Mouse (Mus musculus) kidney, postnatal 0 days (tissue): ENCODE measurements around the gene Lpp. TPM values are rescaled to one million over a fixed set of nuclear protein-coding genes. Genes with fewer than 3 reads are reported as not detected.

Experiments
- ATAC-seq: fragments of 200-750 bp; cut with Nextera tagmentation; replicated peaks from 2 replicates; pipeline ENCODE4 v1.8.0; 2017; ENCODE audit warnings: low read depth, moderate number of reproducible peaks, moderate TSS enrichment, moderate library complexity; ENCODE audit not compliant: low FRiP score
- DNase-seq: peaks from one replicate; pipeline ENCODE4 v3.0.0-alpha.2; 2016; ENCODE audit warnings: low spot score
- H3K27ac ChIP-seq: fragments of 300-500 bp; sonication (generic); 2 replicates; pipeline ENCODE4 v1.5.1; 2014; ENCODE audit warnings: mild to moderate bottlenecking
- H3K27me3 ChIP-seq: fragments of 300-500 bp; sonication (generic); 2 replicates; pipeline ENCODE4 v1.6.1; 2014; ENCODE audit warnings: low read length, mixed read lengths; ENCODE audit not compliant: insufficient read depth
- H3K36me3 ChIP-seq: fragments of 300-500 bp; sonication (generic); 2 replicates; pipeline ENCODE4 v1.6.1; 2014; ENCODE audit warnings: low read length, mixed read lengths; ENCODE audit not compliant: insufficient read depth
- H3K4me1 ChIP-seq: fragments of 300-500 bp; sonication (generic); replicated peaks from 2 replicates; pipeline ENCODE4 v1.6.1; 2014; ENCODE audit warnings: antibody characterized with exemption, low read length, mixed read lengths; ENCODE audit not compliant: insufficient read depth
- H3K4me2 ChIP-seq: fragments of 300-500 bp; sonication (generic); 2 replicates; pipeline ENCODE4 v1.6.1; 2014; ENCODE audit warnings: mild to moderate bottlenecking, low read length, moderate library complexity, mixed read lengths
- H3K4me3 ChIP-seq: fragments of 300-500 bp; sonication (generic); replicated peaks from 2 replicates; pipeline ENCODE4 v1.5.1; 2014; ENCODE audit warnings: low read depth, low read length
- H3K9ac ChIP-seq: fragments of 300-500 bp; sonication (generic); 2 replicates; pipeline ENCODE4 v1.6.1; 2014; ENCODE audit warnings: low read depth, low read length
- H3K9me3 ChIP-seq: fragments of 300-500 bp; sonication (generic); replicated peaks from 2 replicates; pipeline ENCODE4 v1.6.1; 2016; ENCODE audit warnings: low read length, inconsistent platforms, mixed read lengths
- CTCF ChIP-seq: IDR thresholded peaks from 2 replicates; pipeline ENCODE4 v1.5.1; 2016; ENCODE audit warnings: antibody characterized with exemption, low read depth, mild to moderate bottlenecking, moderate library complexity
- WGBS: fragments of 180-500 bp; shearing (Covaris S2); extraction: QIAGEN DNeasy Blood & Tissue Kit; methylation state at CpG from one replicate; pipeline ENCODE4 v1.1.7; 2014; 5-methylcytosine and 5-hydroxymethylcytosine counted together
- polyA plus RNA-seq: library from polyadenylated mRNA; unstranded; fragments of >200 nt; fragmentation: Nextera tagmentation; extraction: Ambion mirVana; gene quantifications from 2 replicates; pipeline ENCODE4 v1.2.1, GENCODE M21; 2015

Gene Lpp
- polyA plus RNA-seq, 1 experiment from 2014 or later, result 32.9 TPM

GRCm38 (mm10) chr16:24990331-24990730, 597.0 kb downstream of the Lpp start:
- no peak overlapping the region for H3K4me3 ChIP-seq
- no peak for ATAC-seq
- H3K27me3 ChIP-seq, result no peaks in the 10 kb centered on the region
- H3K27ac ChIP-seq, result no peak overlapping the region
- no peak for DNase-seq
- no peaks in the 10 kb centered on the region for H3K36me3 ChIP-seq
- H3K4me1 ChIP-seq, result no peaks in the 10 kb centered on the region
- no peaks in the 10 kb centered on the region for H3K9me3 ChIP-seq
- WGBS, result 90% methylated on average over 11 of the region's 11 CpGs
- no peak for TF ChIP-seq CTCF
- no peak overlapping the region for H3K4me2 ChIP-seq
- no peak overlapping the region for H3K9ac ChIP-seq

- Histone ChIP-seq H3K4me1 (no peaks in the 10 kb centered on the region), H3K27ac (no peak overlapping the region), H3K9ac (no peak overlapping the region), H3K36me3 (no peaks in the 10 kb centered on the region), H3K4me3 (no peak overlapping the region), H3K27me3 (no peaks in the 10 kb centered on the region), H3K9me3 (no peaks in the 10 kb centered on the region), H3K4me2 (no peak overlapping the region)
- no peak for DNase-seq
- TF ChIP-seq CTCF, result no peak
- no peak for ATAC-seq
- WGBS, result 81% methylated on average over 10 of the region's 10 CpGs
Observed at GRCm38 (mm10) chr16:24991059-24991541, 597.8 kb downstream of the Lpp start.

- Histone ChIP-seq H3K27me3 (no peaks in the 10 kb centered on the region), H3K36me3 (no peaks in the 10 kb centered on the region), H3K4me3 (no peak overlapping the region), H3K9me3 (no peaks in the 10 kb centered on the region), H3K4me2 (no peak overlapping the region), H3K9ac (no peak overlapping the region), H3K27ac (no peak overlapping the region), H3K4me1 (no peaks in the 10 kb centered on the region)
- 68% methylated on average over 3 of the region's 3 CpGs for WGBS
- DNase-seq (peak; percentile 52), ATAC-seq (no peak)
- no peak for TF ChIP-seq CTCF
Observed at GRCm38 (mm10) chr16:24991995-24992394, 598.7 kb downstream of the Lpp start.

GRCm38 (mm10) chr16:24992494-24992893, 599.2 kb downstream of the Lpp start:
- H3K4me3 ChIP-seq, result no peak overlapping the region
- no peaks in the 10 kb centered on the region for H3K9me3 ChIP-seq
- ATAC-seq, result no peak
- peak; percentile 29 for DNase-seq
- WGBS, result 89% methylated on average over 11 of the region's 11 CpGs
- no peak overlapping the region for H3K4me2 ChIP-seq
- TF ChIP-seq CTCF, result no peak
- H3K9ac ChIP-seq, result no peak overlapping the region
- H3K4me1 ChIP-seq, result no peaks in the 10 kb centered on the region
- no peak overlapping the region for H3K27ac ChIP-seq
- no peaks in the 10 kb centered on the region for H3K27me3 ChIP-seq
- no peaks in the 10 kb centered on the region for H3K36me3 ChIP-seq

DNA sequence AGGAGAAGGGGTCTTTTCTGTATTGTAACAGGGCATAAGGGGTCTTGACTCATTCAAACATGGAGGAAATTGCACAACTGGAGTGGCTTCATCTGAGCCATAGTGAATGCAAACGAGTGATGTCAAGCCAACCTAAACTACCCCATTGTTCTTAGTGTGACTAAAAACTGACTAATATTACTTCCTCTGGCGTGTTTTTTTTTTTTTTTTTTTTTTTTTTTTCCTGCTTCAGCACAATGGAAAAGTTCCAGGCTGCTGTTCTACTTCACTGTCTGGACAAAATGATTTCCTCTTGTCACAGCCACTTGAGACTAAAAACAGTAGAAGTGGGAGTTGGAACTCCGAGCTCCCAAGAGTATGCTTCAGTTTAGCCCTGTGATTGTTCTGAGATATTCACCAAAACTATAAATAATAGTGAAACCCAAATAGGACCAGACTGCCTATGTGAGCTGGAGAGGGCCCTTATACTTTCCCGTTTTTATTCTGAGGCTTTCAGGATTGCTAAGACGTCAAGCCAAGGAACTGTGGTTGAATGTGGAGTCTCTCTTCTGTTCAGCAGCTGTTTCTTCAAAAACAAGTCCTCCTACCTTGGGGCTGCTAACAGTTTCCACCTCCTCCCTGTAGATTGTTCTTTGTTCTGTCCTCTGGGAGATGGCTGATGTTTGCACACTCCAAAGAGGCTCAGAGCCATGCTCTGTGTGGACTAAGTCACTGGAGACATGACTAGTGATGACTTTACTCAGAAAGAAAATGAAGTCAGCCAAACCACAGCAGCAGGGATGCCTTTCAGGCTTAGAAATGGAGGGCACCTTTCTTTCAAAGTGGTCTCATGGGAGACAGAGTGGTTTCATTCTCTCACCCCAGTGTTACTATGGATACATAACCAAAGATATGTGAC, 617.9 kb downstream of the Lpp start:
- Histone ChIP-seq H3K4me1 (0 out of 2 replicates have a peak, but pooled peaks cover 8% of the 10 kb centered on the region), H3K4me2 (no peak overlapping the region), H3K27ac (no peak overlapping the region), H3K4me3 (no peak overlapping the region), H3K27me3 (no peaks in the 10 kb centered on the region), H3K9me3 (no peaks in the 10 kb centered on the region), H3K36me3 (no peaks in the 10 kb centered on the region), H3K9ac (no peak overlapping the region)
- no peak for TF ChIP-seq CTCF
- 45% methylated on average over 5 of the region's 5 CpGs for WGBS
- ATAC-seq, result no peak
- peak; percentile 64 for DNase-seq

DNA sequence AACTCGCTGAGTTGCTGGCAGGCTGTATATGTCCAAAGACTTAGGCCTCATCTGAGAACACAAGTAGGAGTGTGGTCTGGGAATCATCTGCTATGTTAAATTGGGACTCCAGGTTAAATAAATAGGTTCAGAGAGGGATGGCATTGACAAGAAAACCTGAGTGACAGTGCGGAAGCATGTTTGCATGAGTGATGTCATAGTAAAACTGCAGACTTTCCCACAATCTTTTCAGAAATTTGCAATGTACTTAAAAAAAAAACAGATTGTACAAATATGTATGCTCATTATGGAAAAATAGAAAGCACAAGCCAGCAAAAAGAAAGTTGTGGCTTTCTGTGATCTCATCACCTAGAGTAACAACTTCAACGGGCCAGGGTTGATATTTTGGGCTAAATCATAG, 619.6 kb downstream of the Lpp start:
- H3K27me3 ChIP-seq, result no peaks in the 10 kb centered on the region
- no peak overlapping the region for H3K9ac ChIP-seq
- no peaks in the 10 kb centered on the region for H3K9me3 ChIP-seq
- no peak for DNase-seq
- no peak overlapping the region for H3K4me2 ChIP-seq
- TF ChIP-seq CTCF, result no peak
- WGBS, result 92% methylated on average over 3 of the region's 3 CpGs
- no peak overlapping the region for H3K4me3 ChIP-seq
- H3K36me3 ChIP-seq, result no peaks in the 10 kb centered on the region
- 0 out of 2 replicates have a peak, but pooled peaks cover 8% of the 10 kb centered on the region for H3K4me1 ChIP-seq
- H3K27ac ChIP-seq, result no peak overlapping the region
- ATAC-seq, result no peak
